Mouse (Mus musculus): ENCODE measurements around the gene Dchs2.

DNA sequence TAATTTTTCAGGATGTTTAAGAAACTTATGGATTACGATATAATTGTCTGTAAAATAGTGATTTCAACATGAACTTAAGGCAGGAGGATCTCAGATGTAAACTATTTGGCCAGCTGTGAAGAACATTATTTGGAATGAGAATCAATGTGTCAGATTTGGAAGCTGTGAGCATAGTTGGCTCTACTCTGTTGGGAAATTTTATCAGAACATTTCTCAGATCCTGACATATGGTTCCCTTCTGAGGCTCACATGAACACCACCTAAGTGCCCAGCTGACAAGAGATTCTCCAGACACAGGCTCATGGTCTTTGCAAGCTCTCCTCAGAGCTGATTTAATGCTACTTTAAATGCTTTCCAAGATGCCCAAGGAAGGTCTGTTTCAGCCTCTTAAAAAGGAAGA lies 156.1 kb downstream of the Dchs2 start:
- TF ChIP-seq POLR2A (IDR thresholded peaks at IDR 0.05; ENCODE audit: insufficient read depth, low read depth, low read length): no peak
- no peak for TF ChIP-seq CTCF (IDR thresholded peaks at IDR 0.05)
- TF ChIP-seq EP300 (IDR thresholded peaks at IDR 0.05; ENCODE audit: insufficient read depth, low read depth, low read length): no peak
